Mouse (Mus musculus) spleen, embryonic (tissue): Measurements from ENCODE around the gene Gcnt4.

Experiments
- CTCF ChIA-PET: fragments of 350-600 bp; sonication (Branson Sonifier 250); formaldehyde crosslinking; loops from one replicate; lab custom pipeline; 2022; lab: Charles Lee

Gcnt4 gene

DNA sequence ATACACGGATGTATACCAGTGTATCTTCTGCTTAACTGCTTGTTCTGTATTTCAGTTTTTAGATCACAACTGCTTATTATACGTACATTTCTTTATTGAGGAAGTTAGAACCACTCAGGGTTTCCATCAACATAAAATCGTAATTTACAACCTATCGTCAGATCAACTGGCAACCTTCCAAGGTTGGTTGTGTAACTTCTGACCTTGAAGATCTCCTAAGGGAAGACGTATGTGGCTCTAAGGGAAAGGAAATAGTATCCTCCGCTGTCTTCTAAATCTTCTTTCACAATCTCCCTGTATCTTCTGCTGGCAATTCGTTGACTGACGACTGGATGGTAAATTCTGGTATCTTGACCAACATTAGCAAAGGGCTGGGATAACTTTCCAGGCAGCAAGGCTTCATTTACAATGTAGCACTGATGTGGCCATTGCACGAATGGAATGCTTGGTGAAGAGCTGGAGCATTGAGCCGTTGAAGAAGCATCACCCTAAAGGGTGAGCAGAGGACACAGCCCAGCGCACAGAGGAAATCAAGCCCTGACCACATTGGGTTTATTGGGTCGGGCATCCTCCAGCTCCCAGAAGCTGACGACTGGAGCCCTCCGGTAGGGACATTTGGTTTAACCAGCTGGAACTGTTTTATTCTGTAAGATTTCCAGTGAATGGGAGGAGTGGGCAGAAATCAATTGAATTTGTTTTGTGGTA is 66.2 kb downstream of the Gcnt4 start:
- CTCF ChIA-PET = no interaction called here

GRCm38 (mm10) chr13:96993291-96993989 is 69.0 kb downstream of the Gcnt4 start:
- CTCF ChIA-PET = no interaction called here

- CTCF ChIA-PET = no interaction called here
These were observed 70.8 kb downstream of the Gcnt4 start for GRCm38 (mm10) chr13:96995243-96995642.

GRCm38 (mm10) chr13:96997080-96997479 is 72.6 kb downstream of the Gcnt4 start:
- CTCF ChIA-PET = no interaction called here
